Mouse (Mus musculus) urinary bladder, postnatal 0 days (tissue): Measurements from ENCODE around the gene Spata25. TPM values are rescaled to one million over a fixed set of nuclear protein-coding genes. Genes with fewer than 3 reads are reported as not detected.

Source experiments
- polyA plus RNA-seq: library from polyadenylated mRNA; unstranded; fragments of >200 nt; fragmentation: Nextera tagmentation; extraction: Ambion mirVana; gene quantifications from 2 replicates; pipeline ENCODE4 v1.2.1, GENCODE M21; 2015

Spata25 gene
- polyA plus RNA-seq, result 0.36 TPM in 1 of 2 replicates, not detected in the other

DNA sequence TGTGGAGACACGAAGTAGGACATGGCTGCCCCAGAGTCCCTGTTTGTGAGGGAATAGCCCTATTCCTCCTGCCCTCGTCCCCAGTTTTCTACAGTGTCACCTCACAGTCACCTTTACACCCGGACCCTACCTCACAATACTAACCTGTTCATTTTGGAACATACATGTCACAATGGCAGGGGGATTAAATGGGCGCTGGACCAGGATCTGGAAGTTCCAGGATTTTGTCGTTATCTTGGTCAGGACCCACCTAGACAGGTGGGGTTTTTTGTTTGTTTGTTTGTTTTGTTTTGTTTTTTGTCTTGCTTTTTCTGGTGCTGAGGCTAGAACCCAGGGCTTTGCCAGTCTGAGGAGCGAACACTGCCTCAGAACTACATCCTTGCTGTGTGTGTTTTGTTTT is at the start of gene Spata25:
Spata25 (minus strand) TSS at position 101 of the 400 bp plus-strand sequence.

DNA sequence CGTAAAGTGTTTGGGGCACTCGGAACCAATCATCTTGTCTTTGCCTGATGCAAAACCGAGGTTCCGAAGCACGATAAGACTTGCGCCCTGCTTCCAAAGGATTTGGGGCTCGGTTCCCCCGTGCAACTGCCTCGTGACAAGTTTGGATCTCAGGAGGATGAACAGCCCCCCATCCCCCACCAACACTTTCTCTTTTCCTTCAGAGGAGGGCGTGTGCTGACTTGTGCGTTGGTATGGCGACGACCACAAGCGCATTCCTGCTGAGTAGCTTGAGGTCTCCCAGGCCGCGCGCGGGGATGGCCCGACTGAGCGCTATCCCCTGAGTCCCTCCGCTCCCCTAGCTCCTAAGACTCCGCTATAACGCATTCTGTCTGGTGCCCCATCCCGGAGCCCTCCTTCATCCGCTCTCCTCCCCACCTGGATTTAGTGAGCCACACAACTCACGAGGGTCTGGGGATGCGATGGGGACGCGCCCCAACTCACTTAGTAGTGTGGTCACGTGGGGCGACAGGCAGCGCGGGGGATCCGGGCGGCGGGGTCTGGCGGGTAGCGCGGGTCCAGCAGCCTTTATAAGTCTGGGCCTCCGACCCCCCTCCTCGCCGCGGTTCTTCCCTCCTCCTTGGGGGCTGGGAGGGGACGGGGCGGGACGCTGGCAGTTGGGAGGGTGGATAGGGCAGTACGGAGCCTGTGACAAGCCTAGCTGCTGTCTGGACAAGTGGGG is 28.9 kb upstream of the Spata25 start, which contains the start of gene Pltp:
Pltp (minus strand) TSS at position 611 of the 721 bp plus-strand sequence.

DNA sequence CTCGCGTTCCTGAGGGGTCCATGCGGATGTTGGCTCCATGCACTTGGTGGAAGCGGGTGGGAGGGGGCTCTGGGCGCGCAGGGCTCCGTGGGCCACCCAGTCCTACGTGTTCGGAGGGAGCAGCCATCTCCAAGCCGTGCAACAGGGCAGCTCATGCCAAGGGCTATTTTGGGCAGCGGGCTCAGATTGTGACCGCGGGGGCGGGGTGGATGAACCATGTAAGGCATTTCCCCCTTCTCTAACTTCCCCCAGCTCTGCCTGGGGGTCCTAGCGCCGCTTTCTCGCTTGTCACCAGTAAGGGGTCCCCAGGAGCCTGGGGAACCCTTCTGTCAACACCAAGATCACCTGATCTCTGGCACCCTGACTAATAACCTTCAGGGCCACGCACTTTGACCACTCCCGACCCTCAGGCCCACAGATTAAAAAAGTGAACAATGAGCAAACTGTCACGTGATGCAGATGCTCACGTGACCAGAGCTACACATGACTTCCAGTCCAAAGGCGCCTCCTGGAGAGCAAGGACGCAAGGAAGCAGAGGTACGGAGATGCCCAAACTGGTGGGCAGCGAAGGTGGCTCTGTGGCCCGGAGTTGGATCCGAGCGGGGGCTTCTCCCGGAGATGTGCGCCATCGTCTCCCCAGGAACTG is 5.1 kb upstream of the Spata25 start, which contains the start of gene Neurl2:
Neurl2 (minus strand) TSS at position 143 of the 646 bp plus-strand sequence.

DNA sequence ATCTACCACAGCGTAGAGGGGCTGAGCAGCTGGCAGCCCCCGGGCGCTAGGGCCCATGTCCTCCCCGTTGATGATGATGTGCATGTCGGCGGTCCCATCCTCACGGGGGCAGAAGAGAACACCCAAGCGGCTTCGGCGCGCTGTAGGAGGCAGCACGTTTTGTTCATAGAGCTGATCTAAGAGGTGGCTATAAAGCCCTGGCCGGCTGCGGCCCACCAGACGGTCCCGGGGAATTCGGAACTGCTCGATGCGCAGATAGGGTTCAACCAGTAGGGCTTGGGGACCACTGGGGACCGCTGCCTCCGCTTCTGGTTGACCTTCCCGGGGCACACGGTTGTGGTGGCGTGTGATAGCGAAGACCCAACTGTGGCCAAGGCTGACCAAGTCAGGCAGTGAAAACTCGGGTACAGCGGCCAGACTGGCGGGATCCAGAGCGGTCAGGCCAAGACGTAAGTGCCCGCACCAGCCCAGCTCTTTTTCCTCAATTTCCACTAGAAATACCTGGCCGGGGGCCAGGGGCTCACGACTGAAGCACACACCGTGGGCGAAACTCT is 4.5 kb upstream of the Spata25 start, which contains the start of gene Ctsa:
Ctsa (plus strand) TSS at position 126 of the 554 bp plus-strand sequence.

DNA sequence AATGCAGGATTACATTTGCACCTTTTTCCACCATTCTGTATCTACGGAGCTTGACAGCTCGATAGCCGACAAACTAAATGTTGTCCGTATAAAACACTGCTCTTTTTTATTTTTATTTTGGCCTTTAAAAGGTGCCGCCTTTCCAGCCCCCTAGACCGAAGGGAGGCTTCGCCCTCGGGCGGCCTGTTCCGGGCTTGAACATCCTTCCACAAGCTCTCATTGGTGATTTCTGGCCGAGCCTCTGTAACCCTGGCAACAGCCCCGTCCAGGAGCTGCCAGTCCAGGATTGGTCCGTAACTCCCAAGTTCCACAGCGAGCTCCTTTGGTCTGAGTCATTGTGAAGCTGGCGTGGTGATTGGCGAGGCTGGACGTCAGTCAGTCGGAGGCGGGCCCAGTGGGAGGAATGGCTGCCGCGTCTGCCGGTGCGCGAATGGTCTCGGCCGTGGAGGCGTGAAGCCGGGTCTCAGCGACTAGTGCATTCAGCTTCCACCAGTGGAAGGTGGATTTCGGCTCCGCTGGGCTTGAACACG is 5.6 kb downstream of the Spata25 start, which contains the start of gene Zswim1:
Zswim1 (plus strand) TSS at position 51 of the 530 bp plus-strand sequence.

DNA sequence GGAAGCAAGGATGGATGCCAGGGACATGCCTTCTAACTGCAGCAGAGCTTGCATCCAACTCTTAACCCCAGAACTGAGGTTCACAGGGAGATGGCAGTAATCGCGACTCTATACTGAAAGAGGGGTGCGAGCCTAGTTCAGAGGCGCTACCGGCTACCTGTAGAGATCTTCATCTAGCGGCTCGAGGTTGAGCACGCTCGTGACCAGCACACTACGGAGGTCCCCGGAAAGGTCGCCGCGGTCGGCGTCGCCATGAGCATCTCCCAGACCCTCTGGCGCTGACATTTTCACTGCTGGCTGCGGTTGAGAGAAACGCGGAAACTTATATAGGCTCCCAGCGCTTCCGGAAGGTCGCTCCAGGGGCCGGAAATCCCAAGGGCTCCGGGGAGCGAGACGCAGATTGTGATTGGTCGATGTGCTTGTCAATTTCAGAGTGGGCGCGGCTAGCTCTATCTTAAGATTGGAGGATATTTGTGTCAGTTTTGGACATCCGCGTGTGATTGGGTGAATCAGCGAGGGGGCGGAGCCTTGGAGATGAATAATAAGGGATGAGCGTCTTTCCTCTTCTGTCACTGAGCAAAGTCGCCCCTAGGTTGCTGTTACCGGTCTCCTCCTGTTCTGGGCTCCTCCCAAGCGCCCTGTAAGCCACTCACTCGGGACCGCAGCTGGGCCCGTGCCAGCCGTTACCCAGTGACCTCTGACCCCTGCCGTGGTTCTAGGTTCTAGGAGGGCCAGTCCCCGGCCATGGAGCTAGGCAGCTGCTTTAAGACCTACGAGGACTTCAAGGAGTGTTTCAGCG is 23.6 kb downstream of the Spata25 start, which contains the start of the genes Acot8 and Zswim3:
Acot8 (minus strand) TSS at position 350 of the 799 bp plus-strand sequence.
Zswim3 (plus strand) TSS at position 566 of the 799 bp plus-strand sequence.

DNA sequence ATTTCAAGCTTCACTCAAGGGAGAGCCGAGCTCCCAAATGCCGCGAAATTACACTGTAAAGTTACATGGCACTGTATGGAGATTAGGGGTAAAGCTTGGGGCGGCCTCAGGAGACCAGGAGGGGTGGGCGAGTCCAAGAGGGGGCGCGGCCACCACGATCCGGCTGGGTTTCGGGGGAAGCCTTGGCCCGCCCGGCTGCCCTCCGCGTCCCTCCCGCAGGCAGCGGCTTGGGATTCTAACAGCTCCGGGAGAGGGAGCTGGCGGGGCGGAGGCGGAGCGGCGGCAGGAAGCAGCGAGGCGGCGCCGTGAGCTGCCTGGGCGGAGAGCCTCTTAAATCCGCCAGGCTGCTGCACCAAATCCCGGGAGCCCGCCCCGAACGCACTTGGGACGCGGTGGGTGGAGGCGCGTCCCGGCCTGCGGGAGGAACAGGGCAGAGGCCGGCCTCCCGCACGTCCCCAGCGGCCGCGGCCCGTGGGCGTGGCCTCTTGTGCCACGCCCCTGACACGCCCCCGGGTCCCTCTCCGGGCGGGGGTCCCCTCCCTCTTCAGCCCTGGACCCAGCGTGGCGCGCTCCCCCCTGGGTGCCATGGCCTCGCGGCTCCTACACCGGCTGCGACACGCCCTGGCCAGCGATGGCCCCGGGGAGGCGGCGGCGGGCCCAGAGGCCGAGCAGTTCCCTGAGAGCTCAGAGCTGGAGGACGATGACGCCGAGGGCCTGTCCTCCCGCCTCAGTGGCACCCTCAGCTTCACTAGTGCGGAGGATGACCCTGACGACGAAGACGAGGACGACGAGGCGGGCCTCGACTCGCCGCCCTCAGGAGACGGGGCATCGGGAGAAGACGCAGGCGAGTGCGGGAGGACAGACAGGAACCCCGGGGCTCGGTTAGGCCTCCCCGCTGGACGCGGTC is 42.6 kb downstream of the Spata25 start, which contains the start of gene Snx21:
Snx21 (plus strand) TSS at position 343 of the 907 bp plus-strand sequence.

DNA sequence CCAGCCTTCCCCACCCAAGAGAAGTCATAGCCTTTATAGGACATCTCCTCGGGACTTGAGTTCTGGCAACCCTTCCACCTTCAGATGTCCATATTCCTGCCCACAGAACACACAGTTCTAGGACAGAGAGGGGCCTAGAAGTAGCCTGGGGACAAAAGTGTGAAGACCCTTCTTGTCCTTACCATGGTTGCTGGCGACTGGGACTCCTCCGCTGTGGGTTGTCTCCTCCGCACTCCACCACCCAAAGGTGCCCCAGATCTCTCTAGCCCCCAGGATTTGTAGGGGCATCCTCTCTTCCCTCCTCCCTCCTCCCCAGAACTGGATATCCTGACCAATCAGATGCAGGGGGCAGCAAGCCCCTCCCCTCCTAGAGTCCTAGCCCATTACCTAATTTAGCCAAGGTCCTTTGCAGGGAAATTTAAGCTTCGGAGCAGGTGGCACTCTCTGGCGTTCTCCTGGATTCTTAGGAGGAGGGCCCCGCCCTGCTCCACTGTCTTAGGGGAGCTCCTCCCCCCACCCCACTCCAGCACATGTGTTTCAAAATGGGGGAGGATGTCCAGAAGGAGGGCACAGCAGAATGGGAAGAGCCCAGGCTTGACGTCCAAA is 48.8 kb downstream of the Spata25 start, which contains the start of gene Tnnc2:
Tnnc2 (minus strand) TSS at position 487 of the 606 bp plus-strand sequence.

Other genes starting within 250 kb of the Spata25 start
- 1.3 and 1.4 TPM in 2 replicates for gene Wfdc6a, start 243.1 kb downstream of the Spata25 start, polyA plus RNA-seq
- not detected in 2 replicates for gene Eppin, start 234.9 kb downstream of the Spata25 start, polyA plus RNA-seq
- not detected in 2 replicates for gene Wfdc6b, start 215.0 kb downstream of the Spata25 start, polyA plus RNA-seq
- gene Wfdc8, start 214.9 kb downstream of the Spata25 start, polyA plus RNA-seq, result not detected in 2 replicates
- gene Wfdc16, start 189.7 kb downstream of the Spata25 start, polyA plus RNA-seq, result not detected in 2 replicates
- 3.2 and 5.3 TPM in 2 replicates for gene Wfdc10, start 172.5 kb downstream of the Spata25 start, polyA plus RNA-seq
- not detected in 2 replicates for gene Wfdc9, start 172.0 kb downstream of the Spata25 start, polyA plus RNA-seq
- not detected in 2 replicates for gene Wfdc11, start 154.4 kb downstream of the Spata25 start, polyA plus RNA-seq
- 2.9 and 4.6 TPM in 2 replicates for gene Wfdc13, start 143.4 kb downstream of the Spata25 start, polyA plus RNA-seq
- gene Spint4, start 130.0 kb downstream of the Spata25 start, polyA plus RNA-seq, result not detected in 2 replicates
- gene Spint5, start 113.2 kb downstream of the Spata25 start, polyA plus RNA-seq, result not detected in 2 replicates
- 1.6 and 1.7 TPM in 2 replicates for gene Wfdc3, start 82.6 kb downstream of the Spata25 start, polyA plus RNA-seq
- gene Dnttip1, start 82.6 kb downstream of the Spata25 start, polyA plus RNA-seq, result 38.2 and 48.9 TPM in 2 replicates
- gene Ube2c, start 58.6 kb downstream of the Spata25 start, polyA plus RNA-seq, result 75.7 and 102 TPM in 2 replicates
- gene Tnnc2, start 48.6 kb downstream of the Spata25 start, polyA plus RNA-seq, result 383 and 450 TPM in 2 replicates
- gene Snx21, start 42.7 kb downstream of the Spata25 start, polyA plus RNA-seq, result 26.2 and 28.0 TPM in 2 replicates
- gene Acot8, start 23.7 kb downstream of the Spata25 start, polyA plus RNA-seq, result 16.3 and 19.9 TPM in 2 replicates
- gene Zswim3, start 23.4 kb downstream of the Spata25 start, polyA plus RNA-seq, result 5.0 and 5.7 TPM in 2 replicates
- 11.9 and 12.0 TPM in 2 replicates for gene Zswim1, start 5.9 kb downstream of the Spata25 start, polyA plus RNA-seq
- 109 and 133 TPM in 2 replicates for gene Ctsa, start 4.3 kb upstream of the Spata25 start, polyA plus RNA-seq
- 14.3 and 16.1 TPM in 2 replicates for gene Neurl2, start 4.9 kb upstream of the Spata25 start, polyA plus RNA-seq
- 69.8 and 90.6 TPM in 2 replicates for gene Pltp, start 29.2 kb upstream of the Spata25 start, polyA plus RNA-seq
- gene Pcif1, start 50.8 kb upstream of the Spata25 start, polyA plus RNA-seq, result 53.5 and 56.6 TPM in 2 replicates
- 4.9 and 5.5 TPM in 2 replicates for gene Zfp335, start 83.2 kb upstream of the Spata25 start, polyA plus RNA-seq
- 5.5 and 10.3 TPM in 2 replicates for gene Mmp9, start 112.2 kb upstream of the Spata25 start, polyA plus RNA-seq
- gene Slc12a5, start 132.3 kb upstream of the Spata25 start, polyA plus RNA-seq, result 0.17 and 0.24 TPM in 2 replicates
- 22.4 and 23.2 TPM in 2 replicates for gene Ncoa5, start 206.3 kb upstream of the Spata25 start, polyA plus RNA-seq
- gene Cd40, start 227.1 kb upstream of the Spata25 start, polyA plus RNA-seq, result 8.5 and 10.7 TPM in 2 replicates